Mouse (Mus musculus): ENCODE measurements around the gene Dhtkd1.

DNA sequence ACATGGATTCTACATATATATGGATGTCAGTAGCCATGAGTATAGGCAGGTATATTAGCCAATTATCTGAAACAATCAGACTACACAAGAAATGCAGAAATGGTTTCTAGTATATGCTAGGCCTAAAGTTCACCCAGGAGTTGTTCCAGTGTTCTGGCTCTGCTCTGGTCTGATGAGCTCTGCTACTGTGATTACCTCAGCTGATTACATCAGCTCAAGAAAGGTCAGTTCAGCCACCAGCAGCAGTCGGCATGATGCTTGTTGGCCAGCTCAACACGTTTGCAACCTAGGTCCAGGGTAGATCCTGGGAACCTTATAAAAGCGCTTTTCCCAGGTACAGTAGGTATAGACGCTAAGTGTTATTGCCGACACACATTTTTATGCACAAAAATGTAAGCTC is 72.8 kb downstream of the Dhtkd1 start:
- TF ChIP-seq CTCF (IDR thresholded peaks at IDR 0.05; ENCODE audit: insufficient read depth, low read length) (no peak), POLR2A (IDR thresholded peaks at IDR 0.05; ENCODE audit: borderline replicate concordance, extremely low read depth, low read depth, low read length) (no peak)
